Mouse (Mus musculus) embryo, embryonic 11.5 days (tissue): ENCODE measurements around the gene Dact3.
A peak's percentile ranks its signal among the peaks of the same experiment; 100 is the strongest.

Source experiments
- DNase-seq: peaks from one replicate; pipeline ENCODE4 v3.0.0-alpha.2; 2012; ENCODE audit warnings: low read depth, low spot score

Gene Dact3

DNA sequence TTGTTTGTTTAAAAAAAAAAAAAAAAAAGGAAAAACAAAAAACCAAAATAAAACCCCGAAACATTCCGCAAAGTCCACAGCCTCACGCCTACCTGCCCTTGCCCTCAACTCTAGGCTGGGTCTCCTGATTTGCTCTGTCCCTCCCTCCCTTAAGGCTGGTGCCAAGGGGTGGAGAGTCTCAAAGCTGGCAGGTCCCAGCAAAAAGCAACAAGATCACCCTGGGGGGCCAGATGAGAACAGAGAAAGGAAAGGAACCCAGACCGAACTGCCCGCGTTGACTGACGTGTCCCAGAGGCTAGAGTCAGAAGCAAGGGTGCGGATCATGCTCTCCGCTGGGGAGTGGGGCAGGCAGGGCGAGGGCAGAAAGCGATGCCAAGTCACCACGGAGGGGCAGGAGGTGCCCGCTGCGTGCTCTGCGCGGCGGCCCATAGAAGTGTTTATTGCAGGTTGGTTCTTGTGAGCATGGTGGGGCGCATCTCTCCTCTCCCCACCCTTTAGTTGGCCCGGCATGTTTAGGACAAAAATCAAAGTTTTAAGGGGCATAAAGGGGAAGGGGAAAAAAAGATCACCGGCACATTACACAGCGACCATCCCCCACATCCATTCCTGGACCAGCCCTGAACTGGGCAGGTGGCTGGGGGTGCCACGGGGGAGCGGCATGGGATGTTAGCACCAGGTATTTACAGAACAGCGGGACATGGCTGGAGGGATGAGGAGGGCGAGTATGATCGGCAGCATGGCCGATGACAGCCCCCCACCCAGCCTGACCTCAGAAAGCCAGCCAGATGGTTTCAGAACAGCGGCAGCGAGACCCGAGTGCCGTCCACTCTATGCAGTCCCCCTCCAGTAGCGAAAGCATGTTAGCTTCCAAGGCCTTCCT, 40.6 kb downstream of the Dact3 start:
- DNase-seq: no peak

DNA sequence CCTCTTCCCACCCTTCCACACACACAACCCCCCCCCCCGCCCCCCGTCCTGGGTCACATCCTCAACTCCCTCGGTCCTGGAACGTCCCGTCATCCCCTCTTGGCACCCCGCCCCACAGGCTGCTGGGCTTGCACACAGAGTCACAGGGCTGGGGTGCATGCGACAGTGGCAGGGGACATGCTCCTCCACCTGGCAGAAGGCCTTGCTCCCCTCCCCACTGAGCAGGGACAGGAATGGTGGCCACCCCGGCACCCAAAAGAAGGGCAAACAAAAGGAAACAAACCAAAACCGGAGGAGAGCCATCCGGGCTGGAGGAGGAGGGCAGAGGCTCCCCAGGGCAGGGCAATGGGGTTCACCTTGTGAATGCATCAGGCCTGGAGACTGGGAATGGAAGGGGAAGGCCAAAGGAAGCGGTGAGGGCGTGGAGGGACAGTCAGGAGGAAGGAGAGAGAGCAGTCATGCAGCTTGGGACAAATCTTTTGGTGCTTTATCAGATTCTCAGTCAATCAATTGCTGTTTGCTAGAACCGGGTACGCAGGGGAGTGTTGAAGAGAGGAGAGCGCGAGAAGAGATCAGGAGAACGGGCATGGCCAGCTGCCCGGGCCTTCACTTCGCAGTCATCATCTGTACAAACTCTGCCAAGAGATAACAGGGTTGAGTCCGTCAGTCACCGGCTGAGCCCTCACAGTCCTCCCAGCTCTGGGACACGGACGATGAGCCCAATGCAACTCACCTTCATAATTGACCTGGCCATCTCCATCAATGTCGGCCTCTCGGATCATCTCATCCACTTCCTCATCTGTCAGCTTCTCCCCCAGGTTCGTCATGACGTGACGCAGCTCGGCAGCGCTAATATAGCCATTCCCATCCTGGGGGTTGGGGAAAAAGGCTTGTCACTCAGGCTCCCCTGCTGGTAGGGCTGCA, 41.5 kb downstream of the Dact3 start:
- no peak for DNase-seq

DNA sequence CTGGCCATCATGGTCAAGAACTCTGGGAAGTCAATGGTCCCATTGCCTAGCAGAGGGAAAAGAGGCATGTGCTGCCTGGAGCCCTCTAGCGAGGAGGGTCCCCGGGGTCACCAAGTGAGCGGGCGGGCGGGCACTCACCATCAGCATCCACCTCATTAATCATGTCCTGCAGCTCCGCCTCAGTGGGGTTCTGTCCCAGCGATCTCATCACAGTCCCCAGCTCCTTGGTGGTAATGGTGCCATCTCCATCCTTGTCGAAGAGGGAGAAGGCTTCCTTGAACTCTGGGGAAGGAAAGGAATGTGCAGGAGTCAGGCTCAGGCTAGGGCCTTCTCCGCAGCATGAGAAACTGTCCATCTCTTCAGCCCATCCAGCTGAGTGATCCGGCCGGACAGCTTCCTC, 42.3 kb downstream of the Dact3 start:
- DNase-seq: no peak

DNA sequence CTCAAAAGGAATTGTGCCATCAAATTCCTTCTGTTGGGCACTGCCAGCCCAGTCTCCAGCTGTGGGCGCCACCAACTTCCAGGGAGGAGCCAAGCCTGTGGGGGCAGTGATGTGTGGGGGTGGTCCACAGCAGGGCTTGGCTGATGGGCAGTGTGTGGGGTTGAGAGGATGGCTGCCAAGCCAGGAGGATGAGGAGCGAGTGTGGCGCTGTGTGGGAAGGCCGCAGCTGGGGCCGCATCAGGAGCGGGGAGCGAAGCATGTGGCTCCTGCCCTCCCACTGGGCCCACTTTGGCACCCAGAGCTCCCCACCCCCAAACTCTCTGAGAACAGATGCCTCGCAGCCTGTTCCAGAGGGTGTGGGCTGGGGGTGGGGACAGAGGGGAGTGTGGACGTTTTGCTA, 42.9 kb downstream of the Dact3 start:
- DNase-seq: no peak

DNA sequence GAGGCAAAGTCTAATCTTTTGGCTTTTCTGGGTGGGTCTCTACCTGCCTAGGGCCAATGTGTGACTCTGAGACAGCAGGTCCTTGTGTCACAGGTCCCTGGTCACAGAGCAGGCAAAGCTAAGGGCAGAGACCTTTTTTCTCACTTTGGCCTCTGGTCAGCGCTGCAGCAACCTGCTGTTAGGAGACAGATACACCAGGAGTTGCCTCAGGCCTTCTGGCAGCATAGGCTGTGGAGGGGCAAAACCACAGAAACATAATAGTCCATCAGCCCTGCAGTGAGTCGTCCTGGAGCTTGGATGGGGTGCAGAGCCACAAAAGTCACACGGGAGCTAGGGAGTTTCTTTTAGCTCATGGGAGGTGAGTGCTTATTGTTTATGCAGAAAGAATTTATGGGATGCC, 43.6 kb downstream of the Dact3 start:
- no peak for DNase-seq

DNA sequence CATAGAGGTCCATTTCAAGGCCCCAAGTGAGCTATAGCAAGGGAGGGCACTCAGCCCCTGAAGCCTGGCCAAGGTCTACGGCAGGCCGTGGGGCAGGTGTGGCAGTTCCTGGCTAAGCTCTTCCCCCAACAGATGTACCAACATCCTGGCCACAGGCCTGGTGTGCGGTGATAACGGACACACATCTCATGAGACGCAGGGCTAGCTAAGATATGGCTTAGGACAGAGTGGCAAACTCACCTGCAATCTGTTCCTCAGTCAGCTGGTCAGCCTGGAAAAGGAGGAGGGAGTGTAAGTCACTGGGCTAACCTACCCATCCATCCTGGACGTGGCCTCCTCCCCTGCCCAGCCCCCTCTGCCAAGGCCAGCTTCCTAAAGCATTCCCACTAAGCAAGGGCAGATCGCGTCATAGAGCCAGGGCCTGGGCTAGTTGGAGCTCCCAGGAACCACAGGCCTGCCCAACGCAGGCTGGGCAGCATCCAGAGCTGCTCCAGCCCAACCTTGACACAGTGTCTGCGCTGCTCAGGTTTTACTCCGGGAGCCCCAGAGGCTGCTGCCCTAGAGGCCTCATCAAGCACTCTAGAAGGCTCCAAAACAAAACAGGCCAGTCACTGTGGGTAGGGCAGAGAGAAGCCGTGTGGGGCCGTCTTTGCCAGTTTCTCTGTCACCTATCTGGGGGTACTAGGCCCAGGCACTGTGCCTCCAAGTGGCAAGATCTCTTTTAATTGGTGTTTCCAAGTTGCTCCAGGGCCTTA, 44.5 kb downstream of the Dact3 start:
- no peak for DNase-seq

DNA sequence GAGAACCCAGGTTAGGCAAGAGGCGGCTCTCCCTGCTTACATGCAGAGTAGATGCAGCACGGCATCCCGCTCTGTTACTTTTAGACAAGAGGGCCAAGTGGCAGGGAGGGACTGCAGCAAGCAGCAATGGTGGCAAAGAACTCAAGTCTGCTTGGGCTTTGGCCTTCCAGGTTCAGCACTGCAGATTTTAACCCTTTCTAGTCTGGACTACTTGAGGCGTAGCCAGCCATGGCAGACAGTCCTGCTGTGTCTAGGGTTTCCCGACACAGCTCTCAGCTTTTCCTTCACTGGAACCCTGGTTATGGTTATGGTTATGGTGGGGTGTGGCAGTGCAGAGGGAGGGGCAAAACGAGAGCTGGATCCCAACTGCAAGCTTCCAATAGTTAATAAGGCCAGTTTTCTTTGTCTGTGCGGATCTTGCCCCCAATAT, 45.0 kb downstream of the Dact3 start:
- DNase-seq: no peak

DNA sequence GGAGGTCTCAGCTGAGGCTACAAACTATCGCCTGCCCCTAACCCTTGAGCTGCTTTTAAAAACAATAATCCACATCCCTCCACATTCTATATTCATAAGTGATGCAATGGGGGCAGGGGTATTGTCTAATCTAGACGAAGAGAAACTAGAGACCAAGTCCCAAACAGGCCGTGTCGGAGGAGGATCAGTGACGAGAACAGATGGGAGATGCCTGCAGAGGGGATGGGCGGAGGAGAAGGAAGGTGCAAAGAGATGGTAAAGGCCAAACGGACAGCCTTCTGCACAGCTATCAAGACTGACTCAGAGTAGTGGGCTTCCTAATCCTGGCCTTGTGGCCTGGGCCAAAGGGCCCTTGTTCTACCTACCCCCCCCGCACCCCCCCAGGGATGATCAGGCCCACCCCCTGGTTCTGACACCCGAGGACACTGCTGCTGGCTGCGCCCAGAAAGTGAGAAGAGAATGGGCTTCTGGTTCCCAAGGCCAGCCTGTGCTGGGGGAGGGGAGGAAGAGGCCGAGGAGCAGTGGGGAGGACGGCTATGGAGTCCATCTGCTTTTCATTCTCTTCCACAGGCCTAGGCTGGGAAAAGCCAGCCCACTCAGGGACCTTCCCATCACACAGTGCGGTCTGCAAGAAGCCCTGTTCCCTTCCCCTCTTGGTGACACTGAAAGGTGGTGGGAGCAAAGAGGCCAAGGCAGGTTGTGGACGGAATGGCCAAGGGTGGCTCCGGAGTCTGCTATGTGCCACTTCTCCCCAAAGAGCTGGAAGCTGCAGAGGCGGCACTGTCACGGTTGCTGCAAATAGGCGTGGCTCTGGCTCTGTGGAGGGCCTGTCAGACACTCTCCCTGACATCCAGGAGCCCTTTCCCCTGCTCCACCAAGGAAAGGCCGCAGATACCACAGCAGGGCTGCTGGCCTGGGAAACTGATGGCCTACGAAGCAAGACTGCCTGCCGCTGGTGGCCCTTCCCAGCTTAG, 46.0 kb downstream of the Dact3 start:
- DNase-seq: no peak

DNA sequence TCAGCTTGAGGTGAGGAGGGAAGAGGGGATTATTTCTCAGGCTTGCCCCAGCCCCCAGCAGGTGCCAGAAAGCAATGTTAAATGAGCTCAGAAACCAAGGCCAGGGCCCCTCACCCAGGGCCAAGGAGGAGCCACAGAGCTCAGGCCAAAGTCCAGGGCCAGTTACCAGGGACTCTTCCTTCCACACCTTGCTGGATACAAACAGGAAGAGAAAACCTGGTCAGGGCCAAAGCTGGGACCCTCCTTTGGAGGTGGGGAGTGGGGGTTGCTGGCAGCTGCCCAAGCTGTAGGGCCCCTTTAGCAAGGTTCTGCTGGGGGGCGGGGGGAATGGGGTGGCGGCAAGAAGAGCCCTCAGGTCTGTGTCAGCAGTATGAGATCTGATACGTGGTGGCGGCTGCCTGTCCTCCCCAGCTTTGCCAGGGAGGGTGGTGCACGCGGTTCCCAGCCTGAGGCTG, 46.8 kb downstream of the Dact3 start:
- no peak for DNase-seq

DNA sequence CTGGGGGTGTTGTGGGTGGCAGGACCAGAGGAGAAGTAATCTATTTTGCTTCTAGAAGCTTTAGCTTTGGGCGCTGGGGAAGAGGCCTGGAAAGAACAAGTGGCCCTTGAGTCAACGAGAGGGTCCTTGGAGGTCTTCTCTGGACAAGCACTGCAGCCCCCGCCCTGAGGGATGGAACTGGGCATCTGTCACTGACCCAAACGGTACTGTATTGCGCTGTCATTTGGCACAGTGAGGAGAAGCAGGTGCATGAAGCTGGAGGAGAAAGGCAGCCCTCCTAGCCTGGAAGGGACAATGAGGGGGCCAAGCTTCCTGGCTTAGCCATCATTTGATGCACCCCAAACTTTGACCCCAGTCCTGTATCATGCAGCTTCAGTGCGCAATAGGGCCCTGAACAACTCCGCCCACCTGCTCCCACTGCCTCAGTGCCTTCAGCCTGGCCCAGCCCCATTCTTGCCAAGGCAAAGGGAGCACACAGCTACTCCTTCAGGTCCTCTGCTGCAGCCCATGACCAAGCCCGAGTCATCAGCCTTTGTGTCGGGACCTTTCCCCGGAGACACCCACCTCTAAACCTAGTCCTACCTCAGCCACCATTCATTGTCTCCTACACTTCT, 47.4 kb downstream of the Dact3 start:
- DNase-seq: no peak

DNA sequence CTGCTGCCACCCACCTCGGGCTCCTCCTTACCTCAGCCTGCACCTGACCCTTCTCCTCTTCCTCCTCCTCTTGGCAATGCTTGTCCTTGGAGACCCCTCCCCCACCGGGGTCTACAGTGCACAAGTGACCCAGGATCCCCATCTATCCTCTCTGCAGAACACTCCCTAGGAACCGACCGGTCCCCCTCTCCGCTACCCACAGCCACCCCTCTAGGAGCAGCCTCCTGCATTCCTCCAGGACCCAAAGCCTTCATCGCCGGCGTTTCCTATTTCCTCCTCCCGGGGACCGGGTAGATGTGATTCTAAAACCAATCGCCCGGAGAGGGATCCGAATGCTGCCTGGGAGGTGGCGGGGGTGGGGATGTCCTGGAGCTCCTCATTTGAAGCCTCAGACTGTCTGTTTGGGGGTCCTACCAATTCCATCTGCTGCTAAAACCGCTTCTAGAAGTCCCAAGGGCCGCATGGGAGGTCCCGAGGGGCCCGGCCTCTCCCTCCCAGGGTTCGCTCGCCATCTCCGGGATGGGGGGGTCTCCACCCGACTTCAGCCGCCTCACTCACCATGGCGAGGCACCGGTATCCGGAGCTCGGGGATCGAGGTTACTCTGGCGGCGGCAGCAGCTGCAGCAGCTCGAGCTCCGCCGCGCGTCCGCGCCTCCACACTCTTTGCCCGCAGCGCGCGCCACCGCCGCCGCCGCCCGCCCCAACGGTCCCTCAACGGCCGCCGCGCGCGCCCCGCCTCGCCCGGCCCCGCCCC, 48.3 kb downstream of the Dact3 start:
- DNase-seq: no peak

DNA sequence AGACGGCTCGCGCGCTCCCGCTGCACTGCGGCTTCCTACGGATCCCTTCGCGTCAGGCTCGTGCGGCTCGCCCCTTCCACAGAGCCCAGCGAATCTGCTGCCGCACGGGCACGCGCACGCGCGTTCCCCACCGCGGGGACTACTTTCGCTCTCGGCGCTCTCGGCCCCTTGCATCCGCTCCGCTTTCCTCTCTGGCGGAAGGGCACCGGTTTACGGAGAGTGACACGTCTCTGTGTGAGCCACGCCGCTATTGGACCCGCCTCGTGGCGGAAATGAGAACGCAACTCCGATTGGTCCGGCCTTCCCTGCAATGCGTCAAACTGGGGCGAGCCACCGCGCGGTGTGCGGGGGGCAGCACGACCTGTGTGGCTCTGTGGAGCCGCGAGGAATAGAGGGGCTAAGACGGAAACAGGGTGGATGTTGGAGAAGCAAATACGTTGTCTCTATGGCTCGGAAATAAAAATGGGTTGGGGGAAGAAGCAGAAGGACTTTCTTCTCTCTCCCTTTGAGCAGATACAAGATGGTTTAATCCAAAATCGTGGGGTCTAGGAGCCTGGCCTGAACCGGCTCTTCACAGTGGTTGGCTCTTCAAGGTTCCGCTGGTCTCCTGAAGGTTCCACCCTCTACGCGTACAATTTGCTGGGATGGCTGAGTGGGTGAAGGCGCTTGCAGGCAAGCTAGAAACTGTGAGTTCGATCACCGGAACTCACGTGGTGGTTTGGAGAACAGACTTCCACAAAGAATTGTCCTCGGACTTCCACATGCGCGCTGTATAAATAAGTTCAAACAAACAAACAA, 49.1 kb downstream of the Dact3 start, which contains the start of gene Calm3:
Gene Calm3, minus strand, starts transcription at position 78 of the 798 bp plus-strand sequence.
- peak; percentile 100 for DNase-seq

DNA sequence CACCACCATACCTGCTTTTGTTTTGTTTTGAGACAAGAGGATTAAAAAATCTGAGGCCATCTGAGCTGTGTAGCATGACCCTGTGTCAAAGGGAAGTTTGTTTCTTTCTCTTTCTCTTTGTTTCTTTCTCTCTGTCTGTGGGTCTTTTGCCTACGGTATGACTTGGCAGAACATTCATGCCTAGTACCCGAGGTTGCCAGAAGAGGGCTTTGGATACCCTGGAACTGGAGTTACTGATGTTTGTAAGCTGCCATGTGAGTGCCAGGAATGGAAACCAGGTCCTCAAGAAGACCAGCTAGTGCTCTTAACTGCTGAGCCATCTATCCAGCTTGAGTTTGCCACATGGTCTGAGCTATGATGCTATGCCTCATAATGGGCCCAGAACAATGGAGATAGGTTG, 53.2 kb downstream of the Dact3 start:
- no peak for DNase-seq

DNA sequence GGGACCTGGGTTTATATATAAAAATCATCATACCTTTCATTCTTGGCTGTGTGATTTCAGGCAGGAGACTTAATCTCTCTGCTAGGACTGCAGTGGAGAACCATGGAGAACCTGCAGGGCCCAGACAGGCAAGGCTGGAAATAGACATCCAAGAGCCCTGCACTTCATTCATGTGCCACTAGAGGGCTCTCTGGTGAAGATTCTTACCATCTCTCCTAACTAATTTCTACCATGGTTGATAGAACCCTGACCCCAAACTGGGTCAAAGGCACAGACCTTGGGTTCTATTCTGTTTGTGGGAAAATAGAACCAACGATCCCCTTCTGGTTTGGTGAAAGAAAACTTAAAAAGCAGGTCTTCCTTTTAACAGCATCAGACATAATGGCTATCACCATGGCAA, 55.7 kb downstream of the Dact3 start:
- no peak for DNase-seq

DNA sequence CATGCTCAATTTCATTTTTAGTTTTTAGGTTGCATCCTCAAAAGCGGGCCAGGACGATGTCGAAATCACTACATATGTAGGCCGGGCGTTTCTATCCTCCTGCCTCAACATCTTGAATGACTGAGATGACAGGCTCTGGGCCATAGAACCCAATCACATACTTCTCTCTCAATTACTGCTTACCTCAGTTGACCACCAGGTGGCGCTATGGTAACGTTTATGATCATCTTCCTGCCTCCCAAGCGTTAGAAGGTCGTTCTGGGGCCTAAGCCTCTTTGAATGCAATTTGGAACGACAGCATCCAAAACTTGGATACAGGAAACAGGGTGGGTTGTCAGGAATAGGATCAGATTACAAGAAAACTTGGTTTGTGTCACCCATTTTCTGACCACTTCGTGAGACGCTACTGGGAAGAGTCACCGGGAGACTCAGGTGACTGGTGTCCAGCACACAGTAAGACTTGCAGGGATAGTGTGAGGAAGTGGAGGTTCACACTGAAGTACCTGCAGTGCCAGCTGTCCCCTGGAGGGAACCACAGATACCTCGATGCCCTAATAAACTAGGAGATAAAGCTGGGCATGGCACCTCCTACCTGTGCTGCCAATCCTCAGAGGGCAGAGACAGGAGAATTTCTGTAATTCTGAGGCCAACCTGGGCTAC, 57.0 kb downstream of the Dact3 start:
- DNase-seq: peak; percentile 87

DNA sequence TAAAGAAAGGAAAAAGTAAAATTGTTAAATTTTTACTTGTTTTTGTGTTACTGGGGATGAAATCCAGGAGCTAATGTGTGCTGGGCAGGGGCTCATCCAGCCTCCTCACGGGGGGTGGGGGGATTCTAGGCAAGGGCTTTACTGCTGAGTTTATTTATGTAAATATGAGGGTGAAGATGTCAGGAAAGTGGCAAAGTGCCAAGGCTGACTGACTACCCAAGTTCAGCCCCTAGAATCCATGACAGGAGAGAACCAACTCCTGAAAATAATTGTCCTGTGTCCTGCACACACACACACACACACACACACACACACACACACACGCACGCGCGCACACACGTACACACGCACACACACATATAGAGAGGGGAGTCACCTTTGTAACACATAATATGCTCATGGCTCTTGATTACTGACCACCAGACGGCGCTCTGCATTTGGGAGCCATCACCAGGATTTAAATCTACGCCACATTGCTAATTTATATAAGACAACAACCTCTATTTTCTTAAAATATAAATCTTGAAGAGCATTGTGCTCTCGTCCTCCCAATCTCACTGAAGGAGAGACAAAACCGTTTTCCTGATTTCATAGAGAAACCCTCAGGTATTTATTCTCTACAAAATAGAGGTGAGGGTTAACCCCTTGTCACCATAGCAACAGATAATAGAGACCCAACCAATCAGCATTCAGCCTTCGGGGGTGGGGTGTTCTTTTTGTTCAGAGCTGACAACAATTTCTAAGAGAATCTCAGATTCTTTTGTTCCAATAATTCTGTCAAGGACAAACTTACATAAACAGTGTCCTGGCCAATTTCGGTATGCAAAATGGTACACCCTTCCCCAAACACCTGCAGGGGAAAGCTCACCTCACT, 57.8 kb downstream of the Dact3 start:
- no peak for DNase-seq
